Mouse (Mus musculus) neutrophil, adult 5-6 weeks (primary cell): ENCODE data around the gene Ccdc185. TPM values are rescaled to one million over a fixed set of nuclear protein-coding genes. Genes with fewer than 3 reads are reported as not detected.

Source experiments
- ATAC-seq: fragments of 151-379, 151-347 bp; 2 replicates; pipeline ENCODE4 v1.8.0; 2017; ENCODE audit warnings: mild to moderate bottlenecking, moderate TSS enrichment; ENCODE audit not compliant: insufficient number of reproducible peaks, poor library complexity, low FRiP score, severe bottlenecking; ENCODE audit errors: extremely low read depth
- total RNA-seq: library from RNA; stranded (forward); fragments of 200-1000 nt; gene quantifications from 2 replicates; pipeline ENCODE4 v1.2.3, GENCODE M21; 2017

Ccdc185 gene
- not detected in 2 replicates for total RNA-seq

- no peak for ATAC-seq
These were observed at the start of gene Ccdc185 for GRCm38 (mm10) chr1:182749080-182749479. Gene Ccdc185, minus strand, starts transcription at chr1:182749180.

DNA sequence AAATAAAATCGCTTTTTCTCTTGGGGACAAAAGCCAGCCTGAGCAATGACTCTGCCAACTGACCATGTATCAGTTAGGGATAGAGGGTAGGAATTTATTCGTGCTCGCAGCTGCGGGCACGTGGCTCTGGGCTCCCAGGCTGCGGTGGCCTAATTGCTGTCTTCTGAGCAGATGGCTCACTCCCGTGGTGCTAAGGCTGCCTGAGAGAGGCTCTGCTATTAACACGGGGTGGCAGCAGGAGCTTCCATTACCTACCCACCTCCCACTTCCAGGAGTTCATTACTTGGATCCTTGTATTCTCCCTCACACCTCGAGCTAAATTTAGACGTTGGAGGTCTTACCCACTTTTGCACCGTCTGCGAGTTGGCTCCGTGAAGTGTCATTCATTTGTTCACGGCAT lies 48.1 kb upstream of the Ccdc185 start:
- no peak for ATAC-seq

GRCm38 (mm10) chr1:182794628-182795027 lies 45.6 kb upstream of the Ccdc185 start:
- no peak for ATAC-seq

DNA sequence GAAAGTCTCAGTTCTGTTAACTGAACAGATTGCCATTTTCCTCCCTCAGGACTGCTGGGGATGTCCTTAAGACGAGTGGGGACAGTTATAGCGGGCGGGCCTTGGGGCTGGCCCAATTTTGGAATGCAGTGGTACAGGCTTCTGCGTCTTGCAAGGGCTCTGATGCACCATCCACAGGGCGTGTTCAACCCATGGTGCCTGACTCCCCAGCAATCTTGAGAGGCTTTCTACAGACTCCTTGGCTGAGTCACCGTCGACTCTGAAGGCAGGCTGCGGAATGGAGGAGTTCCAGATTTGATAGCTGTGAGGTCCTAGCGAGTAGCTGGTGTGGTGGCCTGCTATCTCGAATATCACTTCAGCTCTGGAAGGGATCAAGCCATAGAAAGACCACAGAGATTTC lies 45.2 kb upstream of the Ccdc185 start:
- no peak for ATAC-seq

DNA sequence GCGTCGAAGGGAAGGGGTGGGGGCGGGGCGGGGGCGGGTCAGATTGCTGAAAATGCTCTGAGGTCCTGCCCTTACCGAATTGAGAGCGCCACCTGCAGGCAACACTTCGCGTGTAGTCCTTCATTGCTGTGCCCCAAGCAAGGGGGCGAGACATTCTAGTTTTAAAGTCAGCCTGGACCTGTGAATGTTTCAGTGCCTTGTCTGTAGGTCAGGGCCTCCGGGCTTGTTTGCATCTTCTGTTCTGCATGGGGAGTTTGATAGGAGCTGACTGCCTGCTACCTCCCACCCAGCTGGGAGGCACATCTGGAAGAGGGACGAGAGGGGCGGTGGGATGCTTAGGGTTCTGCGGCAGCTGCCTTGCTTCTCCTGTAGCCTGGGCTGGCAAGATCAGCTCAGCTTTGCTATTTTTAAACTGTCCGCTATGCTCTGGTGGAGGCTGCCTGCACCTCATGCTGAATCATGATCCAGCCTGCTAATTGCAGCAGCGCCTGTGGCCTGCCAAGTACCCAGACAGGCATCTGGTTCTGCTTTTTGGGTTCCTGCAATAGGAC lies 43.6 kb upstream of the Ccdc185 start:
- ATAC-seq: peak; percentile 71

DNA sequence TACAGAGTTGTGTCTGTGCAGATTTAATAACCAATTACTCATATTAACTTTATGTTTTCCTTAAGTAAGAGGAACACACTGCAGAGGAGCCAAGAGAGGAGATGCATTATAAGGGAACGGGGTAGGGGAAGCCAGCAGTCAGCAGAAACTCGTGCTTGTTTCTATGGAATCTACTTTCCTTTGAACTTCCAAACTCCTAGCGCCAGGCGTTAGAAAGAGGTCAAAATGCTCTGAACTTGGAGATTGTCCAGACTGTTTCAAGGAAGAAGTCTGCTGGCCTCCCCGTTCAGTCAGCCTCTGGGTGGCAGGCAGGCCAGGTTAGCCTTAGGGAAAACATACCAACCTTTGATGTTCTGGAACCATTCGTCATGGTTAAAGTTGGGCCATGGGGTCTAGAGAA lies 39.9 kb upstream of the Ccdc185 start:
- ATAC-seq: no peak

DNA sequence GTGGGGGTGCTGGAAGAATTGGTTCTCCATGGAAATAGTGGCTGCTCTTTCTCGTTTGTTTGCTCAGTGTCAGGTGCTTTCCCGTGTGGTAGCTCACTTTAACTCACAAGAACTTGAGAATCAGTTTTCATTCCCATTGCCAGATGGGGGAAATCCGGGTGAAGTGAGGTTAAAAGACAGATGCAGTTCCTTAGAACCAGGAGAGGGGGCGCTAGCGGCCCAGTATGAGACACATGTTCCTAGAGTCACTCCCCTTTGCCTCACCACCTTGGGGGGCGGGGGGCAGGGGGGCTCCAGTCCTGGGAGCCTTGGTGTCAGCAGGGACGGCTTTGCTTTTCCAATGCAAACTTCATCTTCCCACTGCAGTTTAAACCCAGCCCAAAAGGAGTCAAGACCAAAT lies 38.0 kb upstream of the Ccdc185 start:
- ATAC-seq: no peak

GRCm38 (mm10) chr1:182785504-182785903 lies 36.5 kb upstream of the Ccdc185 start:
- ATAC-seq: no peak

- no peak for ATAC-seq
These were observed 35.8 kb upstream of the Ccdc185 start for GRCm38 (mm10) chr1:182784784-182785183.

GRCm38 (mm10) chr1:182783774-182784173 lies 34.8 kb upstream of the Ccdc185 start:
- ATAC-seq: no peak

DNA sequence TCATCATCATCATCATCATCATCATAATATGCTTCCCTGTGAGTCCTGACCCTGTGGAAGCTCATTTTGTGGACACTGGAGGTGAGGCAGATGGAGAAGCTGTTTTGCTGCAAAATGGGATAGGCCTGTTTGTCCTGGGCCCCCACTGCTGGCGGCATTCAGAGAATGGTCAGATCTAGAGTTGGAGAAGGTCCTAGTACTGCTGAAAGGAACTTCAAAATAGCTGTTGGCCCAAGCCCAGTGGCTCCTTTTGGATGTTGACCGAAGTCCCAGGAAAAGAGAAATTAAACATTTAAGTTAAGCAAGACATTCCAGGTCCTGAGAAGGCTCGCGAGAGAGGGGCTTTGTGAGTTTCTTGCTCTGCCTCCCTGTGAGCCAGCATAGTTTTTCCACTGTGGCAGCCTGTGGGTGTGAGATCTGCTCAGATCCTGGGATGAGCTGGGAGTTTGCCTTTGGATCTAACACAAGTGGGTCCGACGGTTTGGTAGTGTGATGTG lies 30.1 kb upstream of the Ccdc185 start:
- ATAC-seq: no peak

- ATAC-seq: no peak
These were observed 29.2 kb upstream of the Ccdc185 start for GRCm38 (mm10) chr1:182778225-182778624.

- no peak for ATAC-seq
These were observed 27.9 kb upstream of the Ccdc185 start for GRCm38 (mm10) chr1:182776749-182777410.

DNA sequence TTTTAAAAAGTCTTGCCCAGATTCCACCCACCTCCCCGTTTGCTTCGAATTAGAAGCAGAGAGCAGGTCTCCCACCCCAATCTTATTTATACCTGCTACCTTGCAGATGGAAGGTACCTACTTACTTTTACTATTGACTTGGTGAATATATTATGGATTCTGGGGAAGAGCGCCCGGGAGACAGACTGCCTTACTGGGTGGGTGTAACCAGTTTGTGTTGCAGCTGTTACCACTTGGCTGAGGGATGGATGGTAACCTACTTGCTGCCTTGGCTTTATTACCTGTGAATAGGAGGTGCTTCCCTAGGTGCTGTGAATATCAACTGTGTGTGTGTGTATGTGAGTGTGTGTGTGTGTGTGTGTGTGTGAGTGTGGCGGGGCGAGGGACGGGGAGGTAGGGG lies 26.6 kb upstream of the Ccdc185 start:
- ATAC-seq: no peak

DNA sequence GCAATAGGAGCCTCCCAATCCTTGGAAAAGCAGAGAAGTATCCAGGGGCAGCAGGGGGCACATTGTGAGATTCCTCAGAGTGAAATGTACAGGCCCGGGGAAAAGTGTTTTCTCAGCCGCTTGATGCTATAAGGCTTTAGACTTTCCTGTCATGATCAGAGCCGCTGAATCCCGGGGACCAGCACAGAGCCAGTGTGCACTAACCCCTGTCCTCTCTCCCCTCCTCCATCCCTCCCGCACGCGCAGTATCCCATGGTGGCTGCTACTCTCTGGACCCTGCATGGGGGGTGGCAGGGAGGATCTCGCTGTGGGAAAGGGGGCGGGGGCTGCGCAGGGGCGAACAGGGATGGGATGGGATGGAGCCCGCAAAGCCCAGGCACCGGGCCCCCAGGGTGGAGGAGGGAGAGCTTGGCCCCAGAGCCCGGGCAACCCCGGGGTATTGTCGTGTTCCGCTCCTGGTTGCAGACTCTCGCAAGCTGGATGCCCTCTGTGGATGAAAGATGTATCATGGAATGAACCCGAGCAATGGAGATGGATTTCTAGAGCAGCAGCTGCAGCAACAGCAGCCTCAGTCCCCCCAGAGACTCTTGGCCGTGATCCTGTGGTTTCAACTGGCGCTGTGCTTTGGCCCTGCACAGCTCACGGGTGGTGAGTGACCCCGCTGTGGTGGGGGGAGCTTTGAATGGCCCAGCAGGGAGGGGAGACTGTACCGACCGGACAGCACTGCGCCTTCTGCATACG lies 15.7 kb upstream of the Ccdc185 start:
- ATAC-seq: no peak

GRCm38 (mm10) chr1:182763716-182764461 lies 14.9 kb upstream of the Ccdc185 start, which contains the start of gene Susd4:
Gene Susd4, plus strand, starts transcription at chr1:182763860.
- ATAC-seq: no peak

DNA sequence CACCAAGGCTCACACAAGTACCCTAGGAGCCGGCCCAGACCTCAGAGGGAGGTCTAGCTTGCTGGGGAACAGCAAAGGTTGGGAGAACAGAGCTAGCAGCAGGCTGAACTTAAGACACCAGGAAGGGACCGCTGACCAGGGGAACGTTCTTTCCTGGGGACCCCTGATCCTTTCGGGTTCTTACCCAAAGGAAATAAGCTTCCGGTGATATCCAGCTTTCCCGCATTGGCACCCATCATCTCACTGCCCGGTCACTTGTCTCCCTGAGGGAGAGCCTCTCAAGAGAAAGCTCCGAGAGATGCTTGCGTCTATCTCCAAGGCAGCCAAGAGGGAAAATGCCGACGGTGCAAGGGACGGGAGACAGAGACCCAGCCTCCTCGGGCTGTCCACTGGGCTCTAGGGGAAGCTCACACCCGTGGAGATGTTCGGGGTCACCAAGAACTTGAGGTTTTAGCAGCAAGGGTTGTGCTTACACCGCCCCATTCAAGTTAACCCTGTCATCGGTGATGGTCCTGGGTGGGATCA lies 14.3 kb upstream of the Ccdc185 start:
- ATAC-seq: no peak

- ATAC-seq: no peak
These were observed 9.8 kb upstream of the Ccdc185 start for GRCm38 (mm10) chr1:182758783-182759182.

DNA sequence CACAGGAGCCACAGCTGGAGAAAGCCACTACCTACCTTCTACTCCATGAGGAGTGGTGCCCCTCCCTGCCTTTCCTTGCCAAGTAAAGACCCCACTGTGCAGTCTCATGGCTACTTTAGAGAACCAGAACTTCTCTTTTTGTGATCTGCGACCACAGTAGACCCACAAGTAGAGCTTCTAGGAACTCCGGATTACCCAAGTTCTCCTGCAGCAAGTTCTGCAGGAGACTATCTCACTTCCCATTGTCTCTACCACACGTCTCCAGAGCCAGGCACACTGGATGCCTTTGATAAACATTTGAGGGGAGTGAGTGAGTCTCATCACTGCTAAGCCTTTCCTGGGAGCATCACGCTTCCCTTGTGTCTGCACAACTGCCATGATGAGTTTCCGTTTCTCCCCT lies 5.9 kb upstream of the Ccdc185 start:
- no peak for ATAC-seq
